10 mouse cellular contexts compared by ENCODE assay signal in the genomic region with DNA sequence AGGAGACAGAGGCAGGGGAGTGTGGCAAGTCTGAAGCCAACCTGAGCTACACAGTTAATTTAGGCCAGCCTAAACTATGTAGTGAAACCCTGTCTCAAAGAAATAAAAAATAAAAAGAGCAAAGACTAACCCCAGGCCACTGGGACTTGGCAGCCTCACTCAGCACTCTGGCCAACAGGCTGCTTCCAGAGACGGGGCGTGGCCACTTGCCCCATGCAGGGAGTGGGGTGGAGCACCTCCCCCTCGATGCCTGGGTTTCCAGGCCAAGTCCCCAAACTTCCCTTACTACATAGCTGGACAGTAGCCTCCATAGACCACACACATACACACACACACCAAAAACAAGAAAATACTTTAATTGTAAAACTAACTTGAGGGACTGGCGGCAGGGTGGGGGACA. TPM values are rescaled to one million over a fixed set of nuclear protein-coding genes. Genes with fewer than 3 reads are reported as not detected.
DNase-seq lines count a peak whose midpoint lies in the region; ATAC-seq lines count a peak whose summit lies in the region.
"Had no signal": no experiment of that assay in that cellular context is flagged by ENCODE, and none has a peak within 500 bp of the region (broad histone marks: within the 10 kb centered on the region; RNA-seq: fewer than 3 reads in every experiment).

No protein-coding gene starts in this region.

- ATAC-seq in hindbrain, embryonic 14.5 days (ENCODE audit: low FRiP score) = no peak

- H3K4me1 ChIP-seq in hindbrain, embryonic 14.5 days (replicated peaks; ENCODE audit: control insufficient read depth, insufficient read depth, low read length) = no peaks in the 10 kb centered on the region

- DNase-seq in adrenal gland, postnatal 14 days = peak; percentile 65
- DNase-seq in adrenal gland, postnatal 4 days (ENCODE audit: low spot score in 2 of 2) = no peak
- DNase-seq in 3134 (ENCODE audit: extremely low read depth, insufficient read length, low spot score) = peak; percentile 37
- peak; percentile 62 for DNase-seq in gastrocnemius, postnatal 25 days
- DNase-seq in kidney, postnatal 14 days = peak; percentile 83
- no peak for DNase-seq in frontal cortex, postnatal 36 days (ENCODE audit: low spot score in 2 of 2)
- DNase-seq in right cerebral cortex, adult 2 months (ENCODE audit: low spot score in 2 of 2) = no peak
- no peak for DNase-seq in hindbrain, embryonic 14.5 days (ENCODE audit: low spot score)

- no peak overlapping the region for H3K9ac ChIP-seq in hindbrain, embryonic 14.5 days

- WGBS in hindbrain, embryonic 14.5 days = 56% methylated on average over 4 of the region's 4 CpGs

- no peak overlapping the region for H3K27ac ChIP-seq in hindbrain, embryonic 14.5 days

- H3K27me3 ChIP-seq in hindbrain, embryonic 14.5 days (ENCODE audit: control insufficient read depth, insufficient read depth, low read length) = no peaks in the 10 kb centered on the region

- no peak overlapping the region for H3K4me3 ChIP-seq in hindbrain, embryonic 14.5 days (replicated peaks; ENCODE audit: low read length)
- H3K4me3 ChIP-seq: myocyte had no signal

- no peak overlapping the region for H3K4me2 ChIP-seq in hindbrain, embryonic 14.5 days (replicated peaks)

- peaks cover 44% of the 10 kb centered on the region for H3K36me3 ChIP-seq in hindbrain, embryonic 14.5 days (replicated peaks; ENCODE audit: control insufficient read depth, insufficient read depth)

- H3K9me3 ChIP-seq in hindbrain, embryonic 14.5 days (ENCODE audit: control insufficient read depth, low read length) = no peaks in the 10 kb centered on the region

RNA-seq across cellular contexts. Expression of gene Nccrp1, which starts 11.4 kb away (rescaled TPM):
- 0.41 TPM in 1 of 2 replicates, not detected in the other for total RNA-seq in adrenal gland, postnatal 14 days (2021)
- total RNA-seq in adrenal gland, postnatal 4 days (2021) = not detected
- not detected for total RNA-seq in gastrocnemius, postnatal 25 days (2021)
- 0.12 and 0.13 TPM in 2 replicates for polyA plus RNA-seq in hindbrain, embryonic 14.5 days (2014; fragmentation: Nextera tagmentation; extraction: Ambion mirVana)
- polyA plus RNA-seq: C2C12 had no signal

RNA-seq across cellular contexts. Expression of gene Sycn, which starts 17.8 kb away (rescaled TPM):
- total RNA-seq in adrenal gland, postnatal 14 days (2021) = not detected in 2 replicates
- total RNA-seq in adrenal gland, postnatal 4 days (2021) = 100 to 1,000 TPM in 1 of 2 experiments, not detected in 1; 117 TPM
- not detected for total RNA-seq in gastrocnemius, postnatal 25 days (2021)
- not detected in 2 replicates for polyA plus RNA-seq in hindbrain, embryonic 14.5 days (2014; fragmentation: Nextera tagmentation; extraction: Ambion mirVana)
- polyA plus RNA-seq: C2C12, myocyte had no signal

RNA-seq across cellular contexts. Expression of gene Ifnl3, which starts 35.9 kb away (rescaled TPM):
- total RNA-seq in adrenal gland, postnatal 14 days (2021) = not detected in 2 replicates
- total RNA-seq in adrenal gland, postnatal 4 days (2021) = not detected
- not detected for total RNA-seq in gastrocnemius, postnatal 25 days (2021)
- polyA plus RNA-seq in hindbrain, embryonic 14.5 days (2014; fragmentation: Nextera tagmentation; extraction: Ambion mirVana) = not detected in 2 replicates
- polyA plus RNA-seq: C2C12, myocyte had no signal

RNA-seq across cellular contexts. Expression of gene Samd4b, which starts 39.5 kb away (rescaled TPM):
- total RNA-seq in adrenal gland, postnatal 14 days (2021) = 52.3 and 56.3 TPM in 2 replicates
- 10 to 100 TPM; 56.0 to 59.0 TPM for total RNA-seq in adrenal gland, postnatal 4 days (2021)
- total RNA-seq in gastrocnemius, postnatal 25 days (2021) = 10 to 100 TPM in 1 of 2 experiments, 1 to 10 TPM in 1; 9.8 to 14.0 TPM
- polyA plus RNA-seq in hindbrain, embryonic 14.5 days (2014; fragmentation: Nextera tagmentation; extraction: Ambion mirVana) = 26.8 and 27.6 TPM in 2 replicates

RNA-seq across cellular contexts. Expression of gene Pak4, which starts 39.5 kb away (rescaled TPM):
- 22.0 and 25.6 TPM in 2 replicates for total RNA-seq in adrenal gland, postnatal 14 days (2021)
- total RNA-seq in adrenal gland, postnatal 4 days (2021) = 10 to 100 TPM; 32.0 to 36.6 TPM
- total RNA-seq in gastrocnemius, postnatal 25 days (2021) = 1 to 10 TPM; 3.0 TPM
- polyA plus RNA-seq in hindbrain, embryonic 14.5 days (2014; fragmentation: Nextera tagmentation; extraction: Ambion mirVana) = 13.2 and 14.2 TPM in 2 replicates

Comparison
In these comparisons a context has a peak if more than half of its experiments do, and no peak if none do; other contexts are left out.
1. DNase-seq: peak in adrenal gland, postnatal 14 days (single experiment), 3134 (single experiment), gastrocnemius, postnatal 25 days (single experiment) and kidney, postnatal 14 days (single experiment); none in adrenal gland, postnatal 4 days (0 of 2), frontal cortex, postnatal 36 days (0 of 2), right cerebral cortex, adult 2 months (0 of 2) and hindbrain, embryonic 14.5 days (single experiment).